Mouse (Mus musculus): ENCODE results near the gene Map3k11. TPM values are rescaled to one million over a fixed set of nuclear protein-coding genes. Genes with fewer than 3 reads are reported as not detected.

Gene Map3k11
- polyA plus RNA-seq, 1 experiment = 71.1 TPM

DNA sequence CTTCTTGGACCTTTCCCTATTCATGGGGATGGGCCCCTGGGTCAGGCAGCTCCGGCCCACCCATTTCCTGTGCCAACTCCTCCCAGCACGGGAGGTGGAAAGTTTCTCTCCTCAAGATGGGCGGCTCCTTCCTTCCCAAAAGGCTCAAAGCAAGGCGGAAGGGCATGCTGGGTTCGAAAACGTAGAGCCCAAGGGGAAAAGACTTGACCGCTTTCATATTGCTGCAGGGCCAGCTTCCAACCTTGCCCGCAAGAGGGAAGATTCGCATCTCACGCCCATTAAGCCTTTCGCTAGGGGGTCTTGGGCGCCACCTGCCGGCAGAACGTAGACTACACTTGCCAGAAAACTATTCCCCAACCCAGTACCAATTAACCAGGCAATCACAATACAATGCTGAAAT, 39.2 kb downstream of the Map3k11 start:
- 2% methylated on average over 14 of the region's 14 CpGs for WGBS
- DNase-seq (ENCODE audit: low read depth, low spot score) = no peak

DNA sequence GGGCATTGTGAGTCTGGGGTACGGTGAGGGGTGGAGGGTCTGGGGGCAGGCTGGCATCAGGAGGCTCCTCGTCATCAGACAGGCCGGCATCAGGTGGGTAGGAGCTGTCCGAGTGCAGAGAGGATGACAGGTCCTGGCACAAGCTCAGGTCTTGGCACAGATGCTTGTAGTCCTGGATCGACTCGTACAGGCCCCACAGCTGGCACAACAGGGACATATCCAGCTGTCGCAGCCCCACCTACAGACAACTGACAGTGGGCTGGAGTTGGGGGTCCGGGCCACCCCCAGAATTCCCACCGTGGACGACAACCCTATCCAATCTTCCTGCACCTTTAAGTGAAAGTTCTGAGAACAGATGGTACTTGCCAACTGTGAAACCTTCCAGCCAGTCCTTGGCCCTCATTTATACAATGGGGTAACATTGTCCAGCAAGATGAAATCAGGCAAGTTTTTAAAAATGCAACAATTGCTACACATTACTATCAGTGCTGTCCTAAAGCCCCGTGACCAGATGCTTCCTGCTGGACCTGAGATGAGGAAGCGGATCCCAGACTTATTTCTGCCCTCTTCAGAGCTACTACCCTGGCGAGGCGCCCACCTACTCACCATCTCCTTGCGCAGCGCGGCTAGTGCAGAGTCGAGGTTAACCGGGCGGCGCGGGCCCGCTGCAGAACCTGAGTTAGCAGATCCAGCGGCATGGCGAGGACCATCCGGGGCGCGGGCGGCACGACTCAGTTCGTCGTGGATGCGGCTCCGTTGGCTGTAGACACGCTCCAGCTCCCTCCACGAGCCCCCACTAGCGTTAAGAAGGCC, 40.3 kb downstream of the Map3k11 start:
- 4% methylated on average over 37 of the region's 37 CpGs for WGBS
- DNase-seq (ENCODE audit: low read depth, low spot score) = no peak

- WGBS = under 1% methylated on average over 37 of the region's 37 CpGs
- DNase-seq (ENCODE audit: low read depth, low spot score) = peak; percentile 83
Observed at GRCm38 (mm10) chr19:5729444-5729815, 40.9 kb downstream of the Map3k11 start, which contains the start of gene Fam89b. TSS of gene Fam89b (minus strand) at chr19:5729653.

GRCm38 (mm10) chr19:5730314-5731186, 42.0 kb downstream of the Map3k11 start:
- no peak for DNase-seq (ENCODE audit: low read depth, low spot score)
- WGBS = 76% methylated on average over 29 of the region's 29 CpGs

- DNase-seq (ENCODE audit: low read depth, low spot score) = peak; percentile 78
Observed at GRCm38 (mm10) chr19:5731264-5731978, 42.9 kb downstream of the Map3k11 start.

GRCm38 (mm10) chr19:5734325-5734724, 45.8 kb downstream of the Map3k11 start:
- WGBS = 77% methylated on average over 9 of the region's 9 CpGs
- no peak for DNase-seq (ENCODE audit: low read depth, low spot score)

More at GRCm38 (mm10) chr19:5731264-5731978, 42.9 kb downstream of the Map3k11 start:
- under 1% methylated on average over 47 of the region's 47 CpGs for WGBS

DNA sequence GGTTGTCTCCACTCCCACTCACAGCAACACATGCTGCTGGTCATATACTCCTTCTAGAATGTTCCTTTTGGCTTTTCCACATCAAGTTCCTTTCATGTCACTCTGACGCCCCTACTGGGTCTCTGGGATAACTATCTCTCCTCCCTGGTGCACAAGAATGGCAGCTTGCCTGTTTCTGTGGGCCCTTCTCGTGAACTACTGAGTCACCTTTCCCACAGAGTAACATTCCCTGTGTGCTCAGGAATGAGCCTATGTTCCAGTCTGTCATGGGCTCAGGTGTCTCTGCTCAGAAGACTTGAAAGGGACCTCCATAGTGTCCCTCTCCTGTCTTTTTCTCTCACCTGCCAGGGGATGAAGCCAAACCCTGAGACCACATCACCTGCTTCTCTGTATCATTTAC, 50.9 kb downstream of the Map3k11 start:
- WGBS = 35% methylated on average over 2 of the region's 2 CpGs

GRCm38 (mm10) chr19:5740320-5741317, 52.1 kb downstream of the Map3k11 start, which contains the start of gene Ltbp3:
TSS of gene Ltbp3 (plus strand) at chr19:5740904.
- 47% methylated on average over 14 of the region's 14 CpGs for WGBS
- no peak for DNase-seq (ENCODE audit: low read depth, low spot score)

More for the DNA sequence above, 50.9 kb downstream of the Map3k11 start:
- no peak for DNase-seq (ENCODE audit: low read depth, low spot score)

DNA sequence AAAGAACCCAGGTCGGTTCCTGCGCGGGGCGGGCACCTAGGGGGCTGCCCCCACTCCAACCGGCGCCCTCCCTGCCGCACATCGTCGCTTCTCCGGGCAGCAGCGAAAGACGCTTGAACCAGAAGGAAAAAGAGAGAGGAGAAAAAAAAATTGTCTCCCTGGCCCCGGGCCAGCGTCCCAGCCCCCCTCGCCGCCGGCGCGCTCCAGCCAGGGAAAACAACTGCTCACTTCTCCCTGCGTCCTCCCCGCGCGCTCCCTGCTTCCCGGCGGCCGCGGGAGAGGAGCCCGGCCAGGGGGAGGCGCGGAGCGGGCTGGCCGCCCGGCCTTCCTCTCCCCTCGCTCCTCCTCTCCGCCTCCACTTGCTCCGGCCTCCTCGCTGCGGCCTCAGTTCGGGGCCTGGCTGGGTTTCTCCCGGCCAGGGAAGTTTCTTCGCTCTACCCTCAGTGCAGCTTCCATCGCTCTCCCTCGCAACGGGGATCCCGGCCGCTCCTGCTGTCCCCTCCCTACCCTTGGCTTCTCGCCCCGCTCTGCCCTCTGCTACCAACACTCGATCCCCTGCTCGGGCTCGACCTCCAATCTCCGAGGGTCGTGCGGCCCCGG, 53.2 kb downstream of the Map3k11 start:
- DNase-seq (ENCODE audit: low read depth, low spot score) = no peak
- WGBS = 2% methylated on average over 53 of the region's 55 CpGs

- no peak for DNase-seq (ENCODE audit: low read depth, low spot score)
- 15% methylated on average over 32 of the region's 32 CpGs for WGBS
Observed at GRCm38 (mm10) chr19:5742241-5742641, 53.7 kb downstream of the Map3k11 start.

DNA sequence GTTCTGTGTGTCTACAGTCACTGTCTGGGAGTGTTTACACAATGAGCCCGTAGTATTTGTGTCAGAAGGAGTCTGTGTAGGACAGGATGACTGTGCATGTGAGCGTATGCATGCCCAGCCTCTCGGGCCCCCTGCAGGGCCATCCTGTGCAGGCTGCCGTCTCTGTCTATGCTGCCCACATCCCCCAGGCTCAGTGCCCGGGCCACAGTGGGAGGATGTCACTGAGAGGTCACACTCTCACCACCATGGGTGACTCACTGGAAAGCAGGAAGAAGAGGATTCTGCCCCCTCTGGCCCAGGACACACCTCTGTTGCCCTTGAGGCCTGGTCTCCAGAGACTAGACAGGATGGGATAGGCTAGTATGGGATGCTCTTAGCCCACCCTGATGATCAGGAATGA, 55.0 kb downstream of the Map3k11 start:
- 56% methylated on average over 5 of the region's 5 CpGs for WGBS
- no peak for DNase-seq (ENCODE audit: low read depth, low spot score)

DNA sequence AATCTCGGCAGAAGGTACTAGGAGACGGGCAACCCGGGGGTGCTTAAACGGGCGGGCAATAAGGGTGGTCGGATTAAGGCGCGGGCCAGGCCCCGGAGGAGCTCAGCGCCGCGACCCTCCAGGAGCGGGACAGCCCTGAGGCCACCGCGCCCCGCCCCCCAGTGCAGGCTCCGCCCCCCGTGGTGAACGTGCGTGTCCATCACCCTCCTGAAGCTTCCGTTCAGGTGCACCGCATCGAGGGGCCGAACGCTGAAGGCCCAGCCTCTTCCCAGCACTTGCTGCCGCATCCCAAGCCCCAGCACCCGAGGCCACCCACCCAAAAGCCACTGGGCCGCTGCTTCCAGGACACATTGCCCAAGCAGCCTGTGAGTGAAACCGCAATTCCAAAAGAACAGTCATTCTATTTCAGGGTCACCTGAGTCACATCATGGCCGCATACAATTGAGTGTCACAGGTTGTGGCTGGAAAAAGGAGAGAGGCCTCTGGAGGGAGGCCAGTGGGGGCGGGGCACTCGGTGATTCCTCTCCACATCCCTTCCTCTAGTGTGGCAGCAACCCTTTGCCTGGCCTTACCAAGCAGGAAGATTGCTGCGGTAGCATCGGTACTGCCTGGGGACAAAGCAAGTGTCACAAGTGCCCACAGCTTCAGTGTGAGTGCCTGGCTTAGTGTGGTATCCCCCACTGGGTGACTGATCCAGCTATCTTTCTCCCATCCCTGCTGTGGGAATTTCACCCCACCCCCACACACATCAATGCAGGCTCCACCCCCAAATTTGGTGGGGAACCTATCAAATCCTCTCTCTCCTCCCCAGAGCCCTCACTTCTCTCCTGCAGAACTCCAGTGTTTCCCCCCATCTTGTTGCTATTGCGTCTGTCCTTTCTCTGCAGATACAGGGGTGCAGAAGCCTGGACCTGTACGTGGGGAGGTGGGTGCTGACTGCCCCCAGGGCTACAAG, 57.5 kb downstream of the Map3k11 start:
- WGBS = 22% methylated on average over 34 of the region's 36 CpGs
- no peak for DNase-seq (ENCODE audit: low read depth, low spot score)

DNA sequence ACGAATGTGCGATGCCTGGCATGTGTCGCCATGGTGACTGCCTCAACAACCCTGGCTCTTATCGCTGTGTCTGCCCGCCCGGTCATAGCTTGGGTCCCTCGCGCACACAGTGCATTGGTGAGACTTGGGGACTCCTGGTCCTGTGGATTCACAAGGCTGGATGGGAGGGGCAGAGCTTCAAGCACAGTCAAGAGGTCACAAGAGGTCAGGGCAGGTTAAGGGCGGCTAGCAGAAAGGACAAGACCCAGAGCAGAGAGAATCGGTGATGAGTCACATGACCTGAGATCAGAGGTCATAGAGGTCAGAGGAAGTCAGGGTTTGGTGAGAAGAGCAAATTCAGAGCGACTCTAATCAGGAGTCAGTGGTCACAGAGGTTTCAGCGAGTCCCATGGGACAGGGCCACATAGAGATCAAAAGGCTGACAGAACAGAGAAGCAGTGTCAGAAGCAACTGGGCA, 58.4 kb downstream of the Map3k11 start:
- no peak for DNase-seq (ENCODE audit: low read depth, low spot score)
- WGBS = 63% methylated on average over 12 of the region's 12 CpGs

DNA sequence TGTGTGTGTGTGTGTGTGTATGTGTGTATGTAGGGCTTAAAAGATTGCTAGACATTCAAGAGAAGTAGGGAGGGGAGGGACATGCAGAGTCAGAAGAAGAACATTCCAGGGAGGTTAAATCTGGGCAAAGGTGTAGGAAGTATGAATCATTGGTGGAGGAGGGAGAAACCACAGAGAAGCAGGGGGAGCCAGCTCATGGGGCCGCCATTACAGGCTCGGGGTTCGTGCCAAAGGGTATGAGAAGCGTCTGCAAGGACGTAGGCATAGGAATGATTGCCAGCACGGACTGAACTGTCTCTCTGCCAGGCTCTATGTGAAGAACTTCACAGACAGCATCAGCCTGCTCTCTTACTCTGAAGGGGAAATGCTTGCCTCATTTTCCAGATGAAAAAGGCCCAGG, 60.9 kb downstream of the Map3k11 start:
- DNase-seq (ENCODE audit: low read depth, low spot score) = no peak
- WGBS = 67% methylated on average over 6 of the region's 6 CpGs

GRCm38 (mm10) chr19:5750951-5751350, 62.4 kb downstream of the Map3k11 start:
- WGBS = 38% methylated on average over 22 of the region's 22 CpGs
- no peak for DNase-seq (ENCODE audit: low read depth, low spot score)

DNA sequence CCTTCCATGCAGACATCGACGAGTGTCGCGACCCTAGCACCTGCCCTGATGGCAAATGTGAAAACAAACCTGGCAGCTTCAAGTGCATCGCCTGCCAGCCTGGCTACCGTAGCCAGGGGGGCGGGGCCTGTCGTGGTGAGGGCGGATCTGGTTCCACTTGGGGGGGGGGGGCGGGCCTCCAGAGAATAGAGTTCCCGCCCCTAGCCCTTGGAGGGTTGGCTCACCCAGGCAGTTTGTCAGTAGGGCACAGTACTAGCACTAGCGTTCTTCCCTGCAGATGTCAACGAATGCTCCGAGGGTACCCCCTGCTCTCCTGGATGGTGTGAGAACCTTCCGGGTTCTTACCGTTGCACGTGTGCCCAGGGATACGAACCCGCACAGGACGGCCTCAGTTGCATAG, 63.2 kb downstream of the Map3k11 start:
- no peak for DNase-seq (ENCODE audit: low read depth, low spot score)
- WGBS = 16% methylated on average over 20 of the region's 20 CpGs
